Mouse (Mus musculus) kidney, embryonic 15.5 days (tissue): ENCODE measurements at regions not wholly inside any gene's neighbourhood (a gene's known extent, or its start where the extent isn't known, plus 50 kb on each side); places are given as distances from the start of the nearest gene placed in this dataset.

Experiments
- ATAC-seq: fragments of 200-750 bp; cut with Nextera tagmentation; replicated peaks from 2 replicates; pipeline ENCODE4 v1.8.0; 2017; ENCODE audit warnings: moderate TSS enrichment; ENCODE audit not compliant: low FRiP score
- H3K27ac ChIP-seq: fragments of 300-500 bp; sonication (generic); 2 replicates; pipeline ENCODE4 v1.5.1; 2015; ENCODE audit warnings: mild to moderate bottlenecking, inconsistent platforms
- H3K27me3 ChIP-seq: fragments of 300-500 bp; sonication (generic); 2 replicates; pipeline ENCODE4 v1.6.1; 2015; ENCODE audit warnings: inconsistent platforms
- H3K36me3 ChIP-seq: fragments of 300-500 bp; sonication (generic); 2 replicates; pipeline ENCODE4 v1.6.1; 2015; ENCODE audit warnings: inconsistent platforms
- H3K4me1 ChIP-seq: fragments of 300-500 bp; sonication (generic); 2 replicates; pipeline ENCODE4 v1.6.1; 2015; ENCODE audit warnings: inconsistent platforms
- H3K4me2 ChIP-seq: fragments of 300-500 bp; sonication (generic); 2 replicates; pipeline ENCODE4 v1.6.1; 2015; ENCODE audit warnings: moderate library complexity, mild to moderate bottlenecking, inconsistent platforms
- H3K4me3 ChIP-seq: fragments of 300-500 bp; sonication (generic); replicated peaks from 2 replicates; pipeline ENCODE4 v1.5.1; 2015; ENCODE audit warnings: mild to moderate bottlenecking, inconsistent platforms
- H3K9ac ChIP-seq: fragments of 300-500 bp; sonication (generic); 2 replicates; pipeline ENCODE4 v1.6.1; 2015; ENCODE audit warnings: mild to moderate bottlenecking, inconsistent platforms
- H3K9me3 ChIP-seq: fragments of 300-500 bp; sonication (generic); replicated peaks from 2 replicates; pipeline ENCODE4 v1.6.1; 2016; ENCODE audit warnings: inconsistent platforms
- WGBS: fragments of 180-500 bp; shearing (Covaris S2); methylation state at CpG from one replicate; pipeline ENCODE4 v1.1.7; 2015; ENCODE audit warnings: mixed read lengths; 5-methylcytosine and 5-hydroxymethylcytosine counted together

DNA sequence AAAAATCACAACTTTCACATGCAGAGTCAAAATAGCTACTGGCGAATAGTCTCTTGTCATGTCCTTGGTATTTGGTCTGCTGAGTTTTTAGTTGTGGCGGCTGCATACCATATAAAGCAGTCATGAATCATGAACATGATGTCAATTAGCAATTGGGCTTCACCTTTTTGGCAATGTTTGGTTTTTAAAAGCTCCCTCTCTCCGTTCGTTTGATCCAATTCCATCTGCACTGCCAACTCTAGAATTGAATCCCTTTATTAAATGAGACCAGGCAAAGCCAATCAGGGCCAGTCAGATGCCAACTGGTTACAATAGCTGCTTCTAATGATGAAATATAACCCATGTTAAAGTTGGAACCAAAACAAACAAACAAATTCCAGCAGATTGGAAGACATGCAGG lies 687.3 kb downstream of the Efnb2 start:
- no peaks in the 10 kb centered on the region for H3K9me3 ChIP-seq
- H3K9ac ChIP-seq, result no peak overlapping the region
- no peak overlapping the region for H3K4me2 ChIP-seq
- H3K36me3 ChIP-seq, result no peaks in the 10 kb centered on the region
- H3K27ac ChIP-seq, result no peak overlapping the region
- H3K4me1 ChIP-seq, result no peaks in the 10 kb centered on the region
- H3K4me3 ChIP-seq, result no peak overlapping the region
- 87% methylated on average over 4 of the region's 4 CpGs for WGBS
- no peak for ATAC-seq
- H3K27me3 ChIP-seq, result no peaks in the 10 kb centered on the region

DNA sequence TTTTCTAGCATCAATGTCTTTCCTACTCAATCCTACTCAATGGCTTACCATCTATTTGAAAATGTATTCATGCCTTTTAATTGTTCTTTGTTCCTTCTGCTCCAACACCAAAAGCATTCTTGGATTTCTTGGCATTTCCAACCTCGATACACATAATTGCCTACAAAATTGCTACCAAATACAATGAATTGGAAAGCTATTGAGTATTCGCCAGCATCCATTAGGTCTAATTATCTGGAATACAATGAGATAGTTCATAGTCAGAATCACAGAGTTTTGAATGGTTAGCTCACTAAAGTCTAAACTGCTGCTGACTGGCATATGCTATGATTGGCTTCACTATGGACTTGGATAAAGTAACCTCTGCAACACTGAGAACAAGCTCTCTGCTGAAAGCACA lies 696.8 kb downstream of the Efnb2 start:
- no peak for ATAC-seq
- H3K27me3 ChIP-seq, result no peaks in the 10 kb centered on the region
- H3K4me1 ChIP-seq, result no peaks in the 10 kb centered on the region
- 94% methylated on average over 2 of the region's 2 CpGs for WGBS
- H3K4me3 ChIP-seq, result no peak overlapping the region
- no peaks in the 10 kb centered on the region for H3K9me3 ChIP-seq
- H3K27ac ChIP-seq, result no peak overlapping the region
- H3K9ac ChIP-seq, result no peak overlapping the region
- H3K4me2 ChIP-seq, result no peak overlapping the region
- H3K36me3 ChIP-seq, result no peaks in the 10 kb centered on the region

DNA sequence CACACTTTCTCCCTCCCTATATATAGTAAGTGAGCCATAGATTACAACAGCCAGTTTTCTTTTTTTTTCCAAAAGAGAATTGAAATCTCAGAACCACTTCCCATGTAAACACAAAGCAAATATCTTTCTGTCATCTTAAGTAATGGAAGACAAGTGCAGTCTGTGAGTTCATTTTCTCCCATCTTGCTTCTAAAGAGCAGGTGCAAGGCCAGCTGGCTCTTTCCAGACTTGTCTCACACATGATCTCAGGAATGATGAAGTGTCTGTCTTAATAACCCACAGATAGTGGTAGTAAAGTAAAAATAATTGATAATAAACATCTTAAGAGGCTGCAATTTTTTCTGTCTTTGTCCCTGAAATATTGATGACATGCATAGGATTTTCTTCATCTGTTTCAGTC lies 704.3 kb downstream of the Efnb2 start:
- H3K27ac ChIP-seq, result no peak overlapping the region
- no peak overlapping the region for H3K4me2 ChIP-seq
- no peaks in the 10 kb centered on the region for H3K4me1 ChIP-seq
- no peaks in the 10 kb centered on the region for H3K27me3 ChIP-seq
- no peaks in the 10 kb centered on the region for H3K36me3 ChIP-seq
- no peak overlapping the region for H3K9ac ChIP-seq
- ATAC-seq, result no peak
- H3K9me3 ChIP-seq, result no peaks in the 10 kb centered on the region
- no peak overlapping the region for H3K4me3 ChIP-seq

DNA sequence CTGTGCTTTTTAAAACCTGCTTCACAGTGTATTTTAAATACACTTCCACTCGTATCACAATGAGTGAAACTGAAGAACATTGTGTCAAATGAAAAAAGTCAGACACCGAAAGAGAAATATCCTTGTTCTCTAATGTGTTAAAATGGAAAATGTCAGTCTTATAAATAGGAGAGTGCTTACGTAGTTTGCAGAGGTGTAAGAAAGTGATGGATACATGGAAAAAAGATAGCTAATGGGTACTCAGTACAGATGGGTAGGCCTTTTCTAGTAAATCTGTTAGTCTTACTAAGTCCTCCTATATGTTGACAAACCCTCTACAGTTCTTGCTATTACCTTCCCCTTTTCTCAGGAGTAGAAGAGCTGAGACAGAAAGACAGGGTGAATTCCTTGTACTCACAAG lies 706.2 kb downstream of the Efnb2 start:
- WGBS, result 89% methylated on average over 3 of the region's 3 CpGs

DNA sequence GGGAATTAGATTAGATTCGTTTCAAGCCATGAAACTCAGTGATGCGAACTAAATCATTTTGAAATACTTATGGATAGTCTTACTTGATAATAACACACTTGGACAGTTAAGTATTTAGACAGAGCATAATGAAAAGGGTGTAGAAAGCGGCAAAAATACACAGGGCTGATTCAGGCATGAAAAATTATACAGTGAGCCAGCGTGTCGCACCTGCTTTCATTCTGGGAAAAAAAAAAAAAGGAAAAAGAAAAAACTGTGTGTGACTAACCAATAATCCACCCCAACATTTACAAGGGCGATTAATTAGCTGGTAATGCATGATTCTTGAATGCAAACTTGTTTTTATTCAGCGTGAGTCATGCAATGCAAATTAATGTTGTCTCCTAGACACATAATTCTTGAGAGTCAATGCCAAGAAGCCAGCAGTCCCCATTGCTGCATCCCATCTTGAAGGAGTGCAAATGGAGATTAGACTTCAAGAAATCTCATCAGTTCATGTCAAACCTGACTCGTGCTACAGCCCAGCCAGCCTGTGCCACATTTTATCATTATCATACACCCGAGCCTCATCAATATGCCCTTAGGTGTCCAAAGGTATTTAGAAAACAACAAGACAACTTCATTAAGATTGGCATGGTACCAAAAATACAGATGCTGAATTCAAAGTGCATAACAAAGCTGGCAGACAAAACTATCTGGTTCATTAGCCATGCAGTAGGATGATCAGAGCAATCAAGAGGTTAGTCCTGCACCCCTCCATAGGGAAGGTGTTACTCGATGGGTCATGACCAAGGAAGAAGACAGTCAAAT lies 714.9 kb downstream of the Efnb2 start:
- Histone ChIP-seq H3K27ac (no peak overlapping the region), H3K9ac (no peak overlapping the region), H3K4me1 (no peaks in the 10 kb centered on the region), H3K4me3 (no peak overlapping the region), H3K4me2 (no peak overlapping the region), H3K9me3 (no peaks in the 10 kb centered on the region), H3K27me3 (no peaks in the 10 kb centered on the region), H3K36me3 (no peaks in the 10 kb centered on the region)
- no peak for ATAC-seq
- WGBS, result 80% methylated on average over 10 of the region's 10 CpGs

More for the DNA sequence above, 706.2 kb downstream of the Efnb2 start:
- Histone ChIP-seq H3K4me1 (no peaks in the 10 kb centered on the region), H3K4me2 (no peak overlapping the region), H3K36me3 (no peaks in the 10 kb centered on the region), H3K4me3 (no peak overlapping the region), H3K9ac (no peak overlapping the region), H3K27ac (no peak overlapping the region), H3K27me3 (no peaks in the 10 kb centered on the region), H3K9me3 (no peaks in the 10 kb centered on the region)
- no peak for ATAC-seq

DNA sequence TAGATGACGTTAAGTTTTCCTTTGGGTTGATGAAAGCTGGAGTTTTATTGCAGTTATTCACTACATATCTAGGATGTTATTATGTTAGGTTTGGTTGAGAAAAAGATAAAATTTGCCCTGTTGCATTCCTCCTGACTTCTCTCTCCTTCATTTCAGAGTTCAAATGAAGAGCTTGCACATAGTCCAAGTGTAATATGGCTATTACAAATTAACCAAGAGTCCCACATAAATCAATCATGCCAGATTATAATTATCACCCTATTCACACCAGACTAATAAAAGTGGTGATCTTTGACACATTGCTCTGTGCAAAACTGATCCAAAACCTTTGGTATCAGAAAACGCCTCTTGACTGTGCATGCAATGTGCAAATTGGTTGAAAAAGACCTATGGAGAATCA lies 724.4 kb downstream of the Efnb2 start:
- H3K4me3 ChIP-seq, result no peak overlapping the region
- no peaks in the 10 kb centered on the region for H3K27me3 ChIP-seq
- H3K9ac ChIP-seq, result no peak overlapping the region
- no peak for ATAC-seq
- H3K4me1 ChIP-seq, result no peaks in the 10 kb centered on the region
- no peaks in the 10 kb centered on the region for H3K9me3 ChIP-seq
- no peak overlapping the region for H3K27ac ChIP-seq
- no peak overlapping the region for H3K4me2 ChIP-seq
- H3K36me3 ChIP-seq, result no peaks in the 10 kb centered on the region
- 83% methylated on average over 2 of the region's 2 CpGs for WGBS

DNA sequence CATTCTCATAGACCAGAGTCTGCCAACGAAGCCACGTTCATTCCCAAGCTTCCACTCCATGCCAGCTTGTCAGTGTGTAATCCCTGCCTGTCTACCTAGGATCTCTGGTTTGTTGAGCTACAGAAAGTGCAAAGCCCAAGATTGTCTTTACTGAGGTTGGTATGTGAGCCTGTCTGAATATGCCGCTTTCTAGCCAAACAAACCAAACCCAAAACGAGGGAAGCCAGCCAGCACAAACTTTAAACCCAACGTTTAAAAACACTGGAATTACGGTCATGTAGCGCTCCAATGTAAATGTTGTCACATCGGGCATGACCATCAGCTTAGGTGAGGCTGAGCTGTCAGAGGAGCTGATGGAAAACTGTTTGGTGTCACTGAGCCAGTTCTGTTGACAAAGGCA lies 741.6 kb downstream of the Efnb2 start:
- Histone ChIP-seq H3K4me1 (no peaks in the 10 kb centered on the region), H3K27ac (no peak overlapping the region), H3K9me3 (no peaks in the 10 kb centered on the region), H3K4me2 (no peak overlapping the region), H3K36me3 (no peaks in the 10 kb centered on the region), H3K27me3 (no peaks in the 10 kb centered on the region), H3K9ac (no peak overlapping the region), H3K4me3 (no peak overlapping the region)
- 67% methylated on average over 8 of the region's 8 CpGs for WGBS
- ATAC-seq, result no peak

DNA sequence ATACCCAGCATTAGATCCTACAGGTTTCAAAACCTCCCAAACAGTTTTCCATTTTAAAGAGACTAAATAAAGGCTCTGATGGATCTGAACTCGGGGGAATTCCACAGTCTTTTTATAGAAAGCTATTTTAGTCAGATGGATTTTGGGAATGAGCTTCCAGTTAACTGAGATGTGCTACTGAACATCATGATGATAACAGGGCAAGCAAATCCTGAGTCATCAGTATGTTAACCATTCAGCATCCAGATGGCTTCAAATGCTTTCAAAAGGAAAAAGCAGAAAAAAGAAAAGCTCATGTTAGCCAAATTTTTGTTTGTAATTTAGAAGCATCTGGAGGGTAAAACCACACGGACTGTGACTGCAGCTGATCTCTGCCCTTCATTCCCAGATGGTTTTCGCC lies 766.7 kb downstream of the Efnb2 start:
- WGBS, result 78% methylated on average over 3 of the region's 3 CpGs
- Histone ChIP-seq H3K4me2 (no peak overlapping the region), H3K4me1 (no peaks in the 10 kb centered on the region), H3K27me3 (no peaks in the 10 kb centered on the region), H3K9me3 (no peaks in the 10 kb centered on the region), H3K9ac (no peak overlapping the region), H3K36me3 (no peaks in the 10 kb centered on the region), H3K4me3 (no peak overlapping the region), H3K27ac (no peak overlapping the region)
- no peak for ATAC-seq

DNA sequence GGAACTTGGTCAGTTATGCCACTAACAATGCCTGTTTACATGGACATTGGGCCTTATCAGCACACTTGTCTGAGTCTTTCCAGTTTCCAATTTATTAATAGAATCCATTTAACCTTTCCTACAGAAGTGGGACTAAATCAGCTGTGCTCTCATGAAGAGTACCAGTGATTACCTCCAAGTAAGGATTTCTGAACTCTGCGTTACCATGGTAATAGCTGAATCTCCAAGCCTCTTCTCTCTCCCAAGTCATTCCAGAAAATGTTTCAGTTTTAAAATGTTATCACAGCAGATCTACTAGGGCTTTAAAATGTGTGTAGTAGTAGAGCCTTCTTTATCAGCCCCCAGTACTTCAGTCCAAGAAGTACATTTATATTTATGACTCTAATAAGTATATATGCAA lies 807.9 kb downstream of the Efnb2 start:
- no peak for ATAC-seq
- WGBS, result 96% methylated on average over 1 of the region's 1 CpGs
- Histone ChIP-seq H3K36me3 (no peaks in the 10 kb centered on the region), H3K27ac (no peak overlapping the region), H3K4me3 (no peak overlapping the region), H3K4me2 (no peak overlapping the region), H3K27me3 (no peaks in the 10 kb centered on the region), H3K9me3 (no peaks in the 10 kb centered on the region), H3K4me1 (no peaks in the 10 kb centered on the region), H3K9ac (no peak overlapping the region)

DNA sequence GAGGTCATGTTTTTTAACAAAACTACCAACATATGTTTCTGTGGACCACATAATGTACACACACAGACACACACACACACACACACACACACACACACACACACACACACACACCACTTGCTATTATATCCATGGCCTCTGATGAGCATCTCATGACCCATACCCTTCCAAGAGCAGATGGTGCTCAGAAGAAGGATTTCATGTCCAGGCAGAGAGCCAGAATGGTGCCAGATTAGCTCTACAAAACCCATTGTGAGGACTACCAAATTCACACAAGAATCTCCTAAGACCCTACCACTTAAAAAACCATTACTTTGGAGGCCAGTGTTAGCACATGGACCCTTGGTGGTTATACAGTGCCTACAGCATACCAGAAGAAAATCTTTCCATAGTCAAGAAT lies 810.5 kb downstream of the Efnb2 start:
- Histone ChIP-seq H3K4me1 (no peaks in the 10 kb centered on the region), H3K27ac (no peak overlapping the region), H3K36me3 (no peaks in the 10 kb centered on the region), H3K9me3 (no peaks in the 10 kb centered on the region), H3K4me3 (no peak overlapping the region), H3K27me3 (no peaks in the 10 kb centered on the region), H3K9ac (no peak overlapping the region), H3K4me2 (no peak overlapping the region)
- ATAC-seq, result no peak

DNA sequence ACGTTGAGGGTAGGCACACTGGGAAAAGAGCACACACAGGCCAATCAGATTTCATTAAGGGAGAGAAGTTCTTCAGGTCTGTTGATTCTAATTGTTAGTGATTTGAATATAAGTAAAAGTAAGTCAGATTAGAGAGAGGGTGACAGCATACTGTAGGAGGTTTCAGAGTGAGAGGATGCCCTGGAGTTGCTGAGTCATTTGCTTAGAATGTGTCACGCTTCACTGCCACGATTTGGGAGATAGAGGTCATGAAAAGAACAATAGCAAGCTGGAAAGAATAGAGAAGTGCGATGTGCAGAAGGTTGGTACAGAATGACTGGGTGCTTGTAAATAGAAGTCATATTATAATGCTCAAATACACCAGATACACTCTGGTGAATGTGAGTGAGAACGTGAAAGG lies 829.1 kb downstream of the Efnb2 start:
- ATAC-seq, result no peak
- Histone ChIP-seq H3K9me3 (no peaks in the 10 kb centered on the region), H3K27ac (no peak overlapping the region), H3K4me2 (no peak overlapping the region), H3K27me3 (no peaks in the 10 kb centered on the region), H3K9ac (no peak overlapping the region), H3K4me1 (no peaks in the 10 kb centered on the region), H3K36me3 (no peaks in the 10 kb centered on the region), H3K4me3 (no peak overlapping the region)
- 74% methylated on average over 5 of the region's 5 CpGs for WGBS

DNA sequence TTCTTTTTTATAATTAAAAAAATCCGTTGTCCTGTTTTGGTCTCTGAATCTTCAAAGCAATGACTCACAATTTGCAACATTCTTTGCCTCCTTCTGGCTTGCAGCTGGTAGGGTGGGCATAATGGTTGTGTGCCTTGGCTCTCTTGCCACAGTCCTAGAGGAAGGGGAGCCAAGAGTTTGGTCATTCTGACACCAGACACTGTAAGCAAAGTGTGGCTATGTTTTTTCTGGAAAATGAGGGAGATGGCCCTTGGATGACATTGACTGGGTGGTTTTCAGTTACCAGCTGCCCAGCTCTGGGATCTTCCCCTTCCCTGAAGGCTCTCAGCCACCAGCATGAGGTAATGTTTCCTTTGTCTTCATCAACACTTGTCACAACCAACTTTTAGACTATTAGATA lies 833.2 kb downstream of the Efnb2 start:
- WGBS, result 85% methylated on average over 1 of the region's 1 CpGs
- Histone ChIP-seq H3K36me3 (no peaks in the 10 kb centered on the region), H3K27ac (no peak overlapping the region), H3K4me3 (no peak overlapping the region), H3K9me3 (no peaks in the 10 kb centered on the region), H3K4me2 (no peak overlapping the region), H3K4me1 (no peaks in the 10 kb centered on the region), H3K27me3 (no peaks in the 10 kb centered on the region), H3K9ac (no peak overlapping the region)
- ATAC-seq, result no peak

DNA sequence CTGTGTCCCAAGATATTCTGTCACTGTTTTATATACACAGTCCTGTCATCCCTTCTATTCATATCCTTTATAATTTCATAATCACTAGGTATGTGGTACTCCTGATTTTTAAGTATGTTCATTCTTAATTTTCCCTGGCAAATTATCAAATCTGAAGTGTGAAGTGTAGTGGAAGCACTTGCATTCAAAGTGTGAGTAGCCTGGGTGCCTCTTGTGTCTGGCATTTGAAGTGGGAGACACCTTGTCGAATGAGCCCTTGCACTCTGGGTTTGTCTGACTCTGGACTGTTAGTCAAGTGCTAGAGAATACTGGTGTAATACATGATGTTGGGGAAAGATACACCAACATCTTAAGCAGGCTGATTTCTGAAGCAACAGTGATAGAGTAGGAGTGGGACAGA lies 852.6 kb downstream of the Efnb2 start:
- no peak overlapping the region for H3K27ac ChIP-seq
- H3K4me1 ChIP-seq, result no peaks in the 10 kb centered on the region
- no peak overlapping the region for H3K4me2 ChIP-seq
- H3K4me3 ChIP-seq, result no peak overlapping the region
- ATAC-seq, result no peak
- H3K27me3 ChIP-seq, result no peaks in the 10 kb centered on the region
- no peaks in the 10 kb centered on the region for H3K36me3 ChIP-seq
- no peak overlapping the region for H3K9ac ChIP-seq
- H3K9me3 ChIP-seq, result no peaks in the 10 kb centered on the region
- WGBS, result 92% methylated on average over 1 of the region's 1 CpGs
